Mouse (Mus musculus): Measurements from ENCODE around the gene Gm16381. TPM values are rescaled to one million over a fixed set of nuclear protein-coding genes. Genes with fewer than 3 reads are reported as not detected.
"Not testable (repeated sequence)": the region's sequence is repeated elsewhere in the genome, so short reads cannot be mapped to it uniquely, and the experiment has no call there.

Gene Gm16381
- 0.88 TPM for polyA plus RNA-seq (2012; fragmentation: generic; extraction: Trizol)

DNA sequence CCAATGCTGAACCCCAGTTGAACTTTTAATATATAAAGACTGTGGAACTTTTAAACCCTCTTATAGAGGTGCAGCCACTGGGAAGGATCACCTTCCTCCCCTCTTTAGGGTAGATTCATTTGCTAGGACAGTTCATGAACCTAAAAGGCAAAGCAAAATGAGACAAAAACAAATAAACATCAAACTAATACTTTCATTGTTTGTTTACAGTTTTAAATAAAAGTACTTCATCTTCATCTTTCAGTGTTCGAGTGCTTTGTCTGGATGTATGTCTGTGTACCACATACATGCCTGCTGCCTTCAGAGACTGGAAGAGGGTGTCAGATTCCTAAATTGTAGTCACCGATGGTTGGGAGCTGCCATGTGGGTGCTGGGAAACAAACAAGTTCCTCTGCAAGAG lies at the start of gene Gm16381:
Gene Gm16381 (minus strand): TSS at position 101 of the 400 bp plus-strand sequence.
- not testable (repeated sequence) for H3K79me2 ChIP-seq (ENCODE audit: control insufficient read depth, insufficient read depth); H3K4me2 ChIP-seq (ENCODE audit: low read depth); H3K4me3 ChIP-seq; H3K36me3 ChIP-seq (ENCODE audit: control insufficient read depth, insufficient read depth); H3K27me3 ChIP-seq (ENCODE audit: control insufficient read depth, insufficient read depth, insufficient read length); H3ac ChIP-seq (ENCODE audit: control insufficient read depth, insufficient read length)

DNA sequence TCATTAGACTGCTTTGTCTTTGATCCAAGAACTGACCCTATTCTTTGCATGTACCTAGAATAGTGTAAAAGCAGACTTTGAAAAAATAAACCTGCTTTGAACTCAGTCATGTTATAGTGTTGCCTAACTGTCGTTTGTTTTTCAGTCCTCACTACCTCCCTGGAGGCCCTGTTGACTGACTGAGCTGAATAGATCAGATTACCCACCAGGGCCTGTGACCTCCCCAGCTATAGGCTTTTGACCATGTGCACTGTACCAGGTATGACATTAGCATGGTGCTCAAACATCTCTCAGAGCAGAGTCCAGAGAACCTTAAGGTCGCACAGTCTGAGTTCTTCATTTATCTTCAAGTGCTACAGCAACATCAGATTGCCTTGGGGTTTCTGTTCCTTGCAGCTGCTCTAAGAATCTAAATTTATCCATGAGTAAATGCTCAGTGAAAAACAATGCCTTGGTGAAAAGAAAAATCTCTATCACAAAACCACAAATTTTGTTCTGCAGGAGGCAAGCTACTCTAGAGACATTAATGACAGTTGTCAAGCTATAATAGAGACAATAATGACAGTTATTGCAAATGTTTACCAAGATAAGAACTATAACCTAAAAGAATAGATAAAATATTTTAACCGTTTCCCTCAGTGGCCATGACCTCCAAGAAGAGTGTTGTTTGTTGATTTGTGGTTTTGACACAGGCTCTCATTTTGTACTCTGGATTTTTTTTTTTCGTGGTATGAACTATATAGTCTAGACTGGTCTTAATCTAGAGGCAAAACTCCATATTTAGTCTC lies 8.7 kb upstream of the Gm16381 start:
- H3K4me3 ChIP-seq; H3ac ChIP-seq (ENCODE audit: control insufficient read depth, insufficient read length); H3K27me3 ChIP-seq (ENCODE audit: control insufficient read depth, insufficient read depth, insufficient read length); H3K4me2 ChIP-seq (ENCODE audit: low read depth); H3K36me3 ChIP-seq (ENCODE audit: control insufficient read depth, insufficient read depth); H3K79me2 ChIP-seq (ENCODE audit: control insufficient read depth, insufficient read depth): not testable (repeated sequence)

DNA sequence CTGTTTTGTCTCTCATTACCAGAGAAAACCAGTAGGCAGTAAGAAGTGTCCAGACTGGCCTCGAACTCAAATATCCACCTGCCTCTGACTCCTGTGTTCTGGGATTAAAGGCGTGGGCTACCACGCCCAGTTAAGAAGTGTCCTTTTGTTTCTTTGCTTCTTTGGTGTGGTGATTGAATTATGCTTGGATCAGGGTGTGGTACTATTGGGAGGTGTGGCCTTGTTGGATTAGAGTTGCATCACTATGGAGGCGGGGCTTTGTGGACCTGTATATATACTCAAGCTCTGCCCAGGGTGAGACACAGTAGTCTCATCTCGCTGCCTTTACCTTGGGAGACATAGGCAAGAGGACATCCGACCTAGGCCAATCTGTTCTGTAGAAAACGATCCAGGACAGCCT lies 25.9 kb downstream of the Gm16381 start, which contains the start of gene Gm4027:
Gene Gm4027 (plus strand): TSS at position 301 of the 400 bp plus-strand sequence.
- not testable (repeated sequence) for H3K79me2 ChIP-seq (ENCODE audit: control insufficient read depth, insufficient read depth); H3ac ChIP-seq (ENCODE audit: control insufficient read depth, insufficient read length); H3K4me3 ChIP-seq; H3K27me3 ChIP-seq (ENCODE audit: control insufficient read depth, insufficient read depth, insufficient read length); H3K4me2 ChIP-seq (ENCODE audit: low read depth); H3K36me3 ChIP-seq (ENCODE audit: control insufficient read depth, insufficient read depth)

- not testable (repeated sequence) for H3ac ChIP-seq (ENCODE audit: control insufficient read depth, insufficient read length); H3K4me2 ChIP-seq (ENCODE audit: low read depth); H3K27me3 ChIP-seq (ENCODE audit: control insufficient read depth, insufficient read depth, insufficient read length); H3K4me3 ChIP-seq; H3K36me3 ChIP-seq (ENCODE audit: control insufficient read depth, insufficient read depth); H3K79me2 ChIP-seq (ENCODE audit: control insufficient read depth, insufficient read depth)
These were observed 42.0 kb downstream of the Gm16381 start, which contains the start of gene Oog1 for GRCm38 (mm10) chr12:87602388-87602787. Oog1 (plus strand) TSS chr12:87602688.

GRCm38 (mm10) chr12:87601388-87601787 lies 43.0 kb downstream of the Gm16381 start:
- not testable (repeated sequence) for H3K27me3 ChIP-seq (ENCODE audit: control insufficient read depth, insufficient read depth, insufficient read length); H3K4me2 ChIP-seq (ENCODE audit: low read depth); H3K79me2 ChIP-seq (ENCODE audit: control insufficient read depth, insufficient read depth); H3K36me3 ChIP-seq (ENCODE audit: control insufficient read depth, insufficient read depth); H3ac ChIP-seq (ENCODE audit: control insufficient read depth, insufficient read length); H3K4me3 ChIP-seq

Other genes with a start within 250 kb of the Gm16381 start
- gene Slirp, start 200.7 kb downstream of the Gm16381 start, polyA plus RNA-seq (2012; fragmentation: generic; extraction: Trizol), result 101 TPM
- 9.3 TPM for gene Alkbh1, start 200.6 kb downstream of the Gm16381 start, polyA plus RNA-seq (2012; fragmentation: generic; extraction: Trizol)
- 48.2 TPM for gene Snw1, start 172.3 kb downstream of the Gm16381 start, polyA plus RNA-seq (2012; fragmentation: generic; extraction: Trizol)
- not detected for gene Gm5788, start 149.9 kb downstream of the Gm16381 start, polyA plus RNA-seq (2012; fragmentation: generic; extraction: Trizol)
- 0.16 TPM for gene Gm8300, start 130.3 kb downstream of the Gm16381 start, polyA plus RNA-seq (2012; fragmentation: generic; extraction: Trizol)
- gene Oog1, start 41.9 kb downstream of the Gm16381 start, polyA plus RNA-seq (2012; fragmentation: generic; extraction: Trizol), result 0.19 TPM
- 0.98 TPM for gene Gm4027, start 25.8 kb downstream of the Gm16381 start, polyA plus RNA-seq (2012; fragmentation: generic; extraction: Trizol)
- not detected for gene Gm21319, start 131.1 kb upstream of the Gm16381 start, polyA plus RNA-seq (2012; fragmentation: generic; extraction: Trizol)
- gene Gm21936, start 150.9 kb upstream of the Gm16381 start, polyA plus RNA-seq (2012; fragmentation: generic; extraction: Trizol), result 0.16 TPM
- gene BB287469, start 172.0 kb upstream of the Gm16381 start, polyA plus RNA-seq (2012; fragmentation: generic; extraction: Trizol), result not detected
- gene Gm2001, start 197.7 kb upstream of the Gm16381 start, polyA plus RNA-seq (2012; fragmentation: generic; extraction: Trizol), result 0.88 TPM
- gene Gm2016, start 229.5 kb upstream of the Gm16381 start, polyA plus RNA-seq (2012; fragmentation: generic; extraction: Trizol), result 0.23 TPM